Mouse (Mus musculus) erythroblast, embryonic 14.5 days (primary cell): ENCODE data around the gene Fbxo47. TPM values are rescaled to one million over a fixed set of nuclear protein-coding genes. Genes with fewer than 3 reads are reported as not detected.

ENCODE experiments used
- H3K27me3 ChIP-seq: 2 replicates; pipeline ENCODE4 v1.6.1; 2012; ENCODE audit warnings: inconsistent platforms; ENCODE audit not compliant: control insufficient read depth
- H3K36me3 ChIP-seq: 2 replicates; pipeline ENCODE4 v1.6.1; 2012; ENCODE audit warnings: mild to moderate bottlenecking, inconsistent platforms; ENCODE audit not compliant: control insufficient read depth
- H3K4me1 ChIP-seq: 2 replicates; pipeline ENCODE4 v1.6.1; 2012; ENCODE audit warnings: inconsistent platforms; ENCODE audit not compliant: control insufficient read depth
- H3K4me3 ChIP-seq: replicated peaks from 2 replicates; pipeline ENCODE3; 2012; ENCODE audit warnings: moderate library complexity, mild to moderate bottlenecking, inconsistent platforms
- H3K9me3 ChIP-seq: 2 replicates; pipeline ENCODE4 v1.6.1; 2012; ENCODE audit warnings: low read length, inconsistent platforms, mixed read lengths; ENCODE audit not compliant: control insufficient read depth
- GATA1 ChIP-seq: IDR thresholded peaks from 2 replicates; pipeline ENCODE4 v1.6.1; 2012; ENCODE audit warnings: low read length, inconsistent platforms, mixed read lengths
- TAL1 ChIP-seq: IDR thresholded peaks from 3 replicates; pipeline ENCODE4 v1.6.1; 2012; ENCODE audit warnings: low read length, inconsistent platforms, mixed read lengths
- polyA plus RNA-seq: library from polyadenylated mRNA; stranded (reverse); fragments of >175 nt; gene quantifications from 2 replicates; pipeline ENCODE4 v1.2.3, GENCODE M21; 2012

Fbxo47 gene
- polyA plus RNA-seq, 1 experiment = not detected

DNA sequence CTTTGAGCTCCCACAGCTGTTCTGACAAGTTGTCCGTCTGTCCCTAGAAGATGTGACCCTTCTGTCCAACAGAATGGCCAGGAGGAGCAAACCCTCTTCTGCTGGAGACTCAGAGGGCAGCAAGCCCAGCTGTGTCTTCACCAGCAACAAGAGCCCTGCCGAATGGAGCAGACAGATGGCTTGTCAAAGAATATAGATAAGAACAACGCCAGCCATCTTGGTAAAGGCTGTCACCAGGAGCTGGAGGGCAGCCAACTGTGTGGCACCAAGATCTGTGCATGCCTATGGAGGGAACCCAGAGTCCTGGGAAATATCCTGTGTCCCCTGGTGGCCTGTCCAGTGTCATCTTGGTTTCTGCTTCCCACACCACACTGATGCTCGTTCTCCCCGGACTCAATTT is 24.0 kb upstream of the Fbxo47 start:
- TF ChIP-seq TAL1 (no peak), GATA1 (no peak)
- Histone ChIP-seq H3K4me1 (no peaks in the 10 kb centered on the region), H3K9me3 (no peaks in the 10 kb centered on the region), H3K27me3 (no peaks in the 10 kb centered on the region), H3K36me3 (no peaks in the 10 kb centered on the region), H3K4me3 (no peak overlapping the region)

DNA sequence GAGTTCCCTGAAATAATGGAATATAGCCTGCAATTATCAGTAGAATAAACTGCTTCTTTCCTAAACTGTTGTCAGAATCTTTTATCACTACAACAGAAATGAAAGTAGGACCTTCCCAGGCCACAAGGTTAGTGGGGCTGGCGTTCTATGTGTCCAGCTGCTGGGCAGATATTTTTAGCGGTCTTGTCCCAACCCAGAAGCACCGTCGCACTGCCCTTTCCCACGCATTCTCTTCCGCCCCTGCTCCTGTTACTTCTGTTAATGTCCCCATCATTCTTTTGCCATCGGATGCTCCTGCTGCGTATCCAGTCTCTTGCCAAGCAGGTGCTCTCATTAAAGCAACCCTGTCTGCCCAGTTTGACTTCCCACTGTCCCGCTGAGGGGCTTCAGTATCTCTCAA is 23.0 kb upstream of the Fbxo47 start:
- Histone ChIP-seq H3K4me3 (no peak overlapping the region), H3K36me3 (no peaks in the 10 kb centered on the region), H3K4me1 (no peaks in the 10 kb centered on the region), H3K27me3 (no peaks in the 10 kb centered on the region), H3K9me3 (no peaks in the 10 kb centered on the region)
- no peak for TF ChIP-seq TAL1
- no peak for TF ChIP-seq GATA1

DNA sequence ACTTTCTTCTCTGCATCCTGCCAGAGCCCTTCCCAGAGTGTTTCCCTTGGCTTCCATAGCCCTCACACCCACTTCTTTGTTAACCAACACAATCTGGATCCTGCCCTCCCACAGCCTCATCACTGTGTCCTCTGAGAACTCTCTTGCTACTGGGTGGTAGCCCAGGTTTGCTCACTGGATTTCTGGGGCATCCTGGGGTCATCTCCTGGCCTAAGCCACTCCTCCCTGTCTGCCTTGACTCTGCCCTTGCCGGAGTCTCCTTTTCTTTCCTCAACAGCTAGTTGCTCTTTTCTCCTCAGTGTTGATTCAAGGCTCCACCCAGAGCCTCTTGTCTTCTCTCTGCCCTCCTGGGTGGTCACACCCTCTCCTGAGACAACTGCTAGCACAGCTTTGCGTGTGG is 22.0 kb upstream of the Fbxo47 start:
- H3K36me3 ChIP-seq = no peaks in the 10 kb centered on the region
- H3K4me1 ChIP-seq = no peaks in the 10 kb centered on the region
- TF ChIP-seq TAL1 (no peak), GATA1 (no peak)
- no peaks in the 10 kb centered on the region for H3K27me3 ChIP-seq
- H3K9me3 ChIP-seq = no peaks in the 10 kb centered on the region
- no peak overlapping the region for H3K4me3 ChIP-seq

DNA sequence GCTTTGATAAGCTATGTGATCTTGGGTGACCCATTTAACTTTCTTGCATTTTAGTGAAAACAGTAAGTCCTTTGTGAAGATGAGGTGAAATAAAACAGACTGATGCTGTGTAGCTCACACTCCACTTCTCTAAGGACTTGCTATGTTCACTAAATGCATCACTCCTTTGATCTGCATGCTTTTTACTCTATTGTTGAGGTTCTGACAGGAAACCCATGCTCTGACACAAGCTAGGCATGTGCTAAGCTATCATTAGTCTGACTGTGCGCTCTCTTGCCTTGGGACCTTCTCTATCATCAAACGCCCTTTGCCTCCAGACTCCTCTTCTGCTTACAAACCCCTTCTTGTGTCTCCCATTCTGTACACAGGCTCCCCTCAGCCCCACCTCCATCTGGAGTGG is 21.6 kb upstream of the Fbxo47 start:
- no peaks in the 10 kb centered on the region for H3K4me1 ChIP-seq
- H3K27me3 ChIP-seq = no peaks in the 10 kb centered on the region
- H3K9me3 ChIP-seq = no peaks in the 10 kb centered on the region
- no peaks in the 10 kb centered on the region for H3K36me3 ChIP-seq
- H3K4me3 ChIP-seq = no peak overlapping the region
- TF ChIP-seq TAL1 = no peak
- no peak for TF ChIP-seq GATA1

DNA sequence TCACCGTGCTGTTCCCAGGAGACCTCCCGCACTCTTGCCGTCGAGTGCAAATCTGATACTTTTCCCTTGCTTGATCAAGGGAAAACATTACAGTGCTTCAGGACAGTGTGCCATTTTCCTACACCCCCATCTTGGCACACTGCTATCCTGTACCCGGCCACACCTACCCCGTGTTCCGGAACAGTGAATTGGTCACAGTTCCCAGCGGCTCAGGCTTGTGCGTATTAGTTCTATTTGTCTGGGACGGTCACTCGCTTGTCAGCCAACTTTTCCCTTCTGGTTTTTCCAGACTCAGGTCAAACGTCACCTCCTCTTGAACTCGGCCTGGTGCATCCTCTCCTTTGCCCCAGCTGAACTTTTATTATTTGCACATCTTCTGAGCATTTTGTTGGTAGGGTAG is 20.8 kb upstream of the Fbxo47 start:
- no peaks in the 10 kb centered on the region for H3K9me3 ChIP-seq
- H3K4me1 ChIP-seq = no peaks in the 10 kb centered on the region
- no peaks in the 10 kb centered on the region for H3K27me3 ChIP-seq
- TF ChIP-seq TAL1 (no peak), GATA1 (no peak)
- H3K36me3 ChIP-seq = no peaks in the 10 kb centered on the region
- no peak overlapping the region for H3K4me3 ChIP-seq

DNA sequence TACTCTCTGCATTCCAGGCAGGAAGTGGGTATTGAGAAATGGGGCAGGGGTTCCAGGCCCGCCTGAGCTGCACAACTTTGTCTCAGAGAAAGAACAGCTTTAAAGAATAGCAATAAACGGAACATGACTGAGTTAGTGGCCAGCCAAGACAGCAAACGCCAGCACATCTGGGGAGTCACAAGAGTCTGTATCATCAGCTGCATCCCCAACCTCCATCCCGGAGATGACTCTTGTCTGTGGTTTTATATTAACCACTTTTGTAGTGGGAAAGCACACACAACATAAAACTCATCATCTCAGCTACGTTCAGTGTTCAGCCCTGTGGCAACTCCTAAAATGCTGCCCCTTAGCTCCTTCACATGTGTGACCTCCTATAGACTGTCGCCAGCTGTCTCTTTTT is 17.9 kb upstream of the Fbxo47 start:
- Histone ChIP-seq H3K4me3 (no peak overlapping the region), H3K4me1 (no peaks in the 10 kb centered on the region), H3K36me3 (no peaks in the 10 kb centered on the region), H3K27me3 (no peaks in the 10 kb centered on the region), H3K9me3 (no peaks in the 10 kb centered on the region)
- TF ChIP-seq GATA1 (no peak), TAL1 (no peak)

DNA sequence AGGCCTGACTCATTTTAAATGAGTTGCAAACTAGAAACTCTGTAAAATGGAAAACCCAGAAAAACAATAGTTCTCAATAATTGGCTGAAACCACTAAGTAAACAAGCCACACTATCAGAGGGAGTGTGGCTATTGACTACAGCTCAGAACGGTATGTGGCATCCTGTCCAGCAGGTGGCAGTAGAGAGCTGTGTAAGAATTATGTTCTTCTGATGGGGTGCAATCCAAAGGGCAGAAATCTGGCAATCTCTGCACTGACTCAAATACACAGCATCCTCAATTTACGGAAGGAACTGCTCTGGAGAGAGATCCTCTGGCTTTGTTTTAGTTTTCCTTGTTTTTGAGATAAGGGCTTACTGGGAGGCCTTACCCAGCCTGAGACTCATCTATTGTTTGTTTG is 15.9 kb upstream of the Fbxo47 start:
- Histone ChIP-seq H3K36me3 (no peaks in the 10 kb centered on the region), H3K4me3 (no peak overlapping the region), H3K27me3 (0 out of 2 replicates have a peak, but pooled peaks cover 2% of the 10 kb centered on the region), H3K9me3 (no peaks in the 10 kb centered on the region), H3K4me1 (no peaks in the 10 kb centered on the region)
- no peak for TF ChIP-seq TAL1
- no peak for TF ChIP-seq GATA1

DNA sequence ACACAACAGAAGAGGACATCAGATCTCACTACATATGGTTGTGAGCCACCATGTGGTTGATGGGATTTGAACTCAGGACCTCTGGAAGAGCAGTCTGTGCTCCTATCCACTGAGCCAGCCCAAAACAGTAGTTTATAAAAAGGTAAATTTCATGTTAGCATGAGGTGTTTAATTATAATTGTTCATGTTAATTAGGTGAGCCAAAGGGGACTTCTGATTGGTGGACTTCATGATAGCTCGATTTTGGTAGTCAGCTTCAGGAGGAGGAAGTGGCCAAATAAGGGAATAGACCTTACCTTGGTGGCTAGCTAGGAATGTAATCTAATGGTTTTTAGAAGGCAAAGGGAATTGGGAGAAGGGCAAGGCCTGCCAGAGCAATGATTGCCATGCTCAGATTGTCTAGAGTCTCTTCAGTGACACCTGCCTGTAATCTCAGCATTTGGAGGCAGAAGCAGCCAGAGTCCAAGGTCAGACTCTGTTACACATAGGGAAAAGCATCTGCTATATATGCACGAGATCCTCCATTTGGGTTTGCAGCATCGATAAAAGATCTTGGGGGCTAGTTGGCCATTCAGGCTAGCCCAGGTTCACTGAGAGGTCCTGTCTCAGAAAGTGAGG is 13.7 kb upstream of the Fbxo47 start:
- Histone ChIP-seq H3K9me3 (peaks cover 3% of the 10 kb centered on the region), H3K4me1 (no peaks in the 10 kb centered on the region)
- TF ChIP-seq GATA1 (no peak), TAL1 (no peak)

DNA sequence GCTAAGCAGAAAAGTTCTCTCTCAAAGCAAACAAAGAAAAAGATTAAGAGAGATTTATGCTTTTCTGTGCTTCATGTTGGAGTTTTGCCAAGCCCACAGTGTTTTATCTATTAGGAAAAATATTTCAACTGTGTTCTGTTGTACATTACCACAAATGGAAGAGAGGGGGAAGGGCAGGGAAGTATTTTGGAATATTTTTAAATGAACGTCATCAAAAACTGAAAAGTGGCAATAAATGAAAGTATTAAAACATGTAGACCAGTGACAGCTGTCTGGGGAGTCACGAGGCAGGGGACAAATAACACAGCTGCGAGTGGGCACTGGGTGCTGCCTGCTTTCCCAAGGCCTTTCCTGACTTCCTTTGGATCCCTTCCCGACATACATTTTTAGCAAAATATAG is 12.7 kb upstream of the Fbxo47 start:
- TF ChIP-seq GATA1 = no peak
- no peak for TF ChIP-seq TAL1
- Histone ChIP-seq H3K36me3 (no peaks in the 10 kb centered on the region), H3K4me1 (no peaks in the 10 kb centered on the region)

More for the DNA sequence above, 13.7 kb upstream of the Fbxo47 start:
- Histone ChIP-seq H3K36me3 (no peaks in the 10 kb centered on the region), H3K4me3 (no peak overlapping the region), H3K27me3 (0 out of 2 replicates have a peak, but pooled peaks cover 2% of the 10 kb centered on the region)

DNA sequence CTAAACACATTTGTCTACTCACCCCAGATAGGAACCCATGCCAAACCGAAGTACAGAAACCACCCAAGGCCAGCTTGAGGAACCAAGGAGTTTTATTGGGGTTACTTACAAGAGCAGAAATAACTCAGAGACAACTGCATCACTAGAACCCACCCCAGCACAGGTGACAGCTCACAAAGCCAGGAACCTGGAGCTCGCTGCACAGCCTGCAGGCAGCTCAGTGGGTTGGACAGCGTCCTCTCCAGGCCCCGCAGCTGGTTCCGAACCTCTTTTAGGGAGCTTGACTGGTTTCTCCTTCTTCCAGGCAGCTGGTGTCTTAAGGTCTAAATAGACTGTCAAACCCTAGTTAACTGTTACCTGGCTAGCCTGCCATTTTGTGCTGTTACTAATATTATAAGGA is 7.9 kb upstream of the Fbxo47 start:
- Histone ChIP-seq H3K27me3 (0 out of 2 replicates have a peak, but pooled peaks cover 2% of the 10 kb centered on the region), H3K36me3 (no peaks in the 10 kb centered on the region), H3K4me1 (no peaks in the 10 kb centered on the region), H3K4me3 (no peak overlapping the region), H3K9me3 (peaks cover 3% of the 10 kb centered on the region)
- TF ChIP-seq GATA1 = no peak
- no peak for TF ChIP-seq TAL1

More for the DNA sequence above, 12.7 kb upstream of the Fbxo47 start:
- no peak overlapping the region for H3K4me3 ChIP-seq
- H3K27me3 ChIP-seq = 0 out of 2 replicates have a peak, but pooled peaks cover 2% of the 10 kb centered on the region
- peaks cover 3% of the 10 kb centered on the region for H3K9me3 ChIP-seq
